Mouse (Mus musculus) G1E (cell line): Measurements from ENCODE around the gene Fam83e.

Source experiments
- CTCF ChIP-seq: IDR thresholded peaks from 2 replicates; pipeline ENCODE4 v1.5.1; 2012; ENCODE audit warnings: low read depth, low read length, inconsistent platforms, mixed read lengths
- GATA1 ChIP-seq: IDR thresholded peaks from 2 replicates; pipeline ENCODE4 v1.6.1; 2012; ENCODE audit warnings: borderline replicate concordance, low read length, inconsistent platforms, mixed read lengths
- TAL1 ChIP-seq: conservative IDR thresholded peaks from 2 replicates; pipeline ENCODE4 v1.6.1; 2012; ENCODE audit warnings: low read depth, low read length, inconsistent platforms, mixed read lengths

DNA sequence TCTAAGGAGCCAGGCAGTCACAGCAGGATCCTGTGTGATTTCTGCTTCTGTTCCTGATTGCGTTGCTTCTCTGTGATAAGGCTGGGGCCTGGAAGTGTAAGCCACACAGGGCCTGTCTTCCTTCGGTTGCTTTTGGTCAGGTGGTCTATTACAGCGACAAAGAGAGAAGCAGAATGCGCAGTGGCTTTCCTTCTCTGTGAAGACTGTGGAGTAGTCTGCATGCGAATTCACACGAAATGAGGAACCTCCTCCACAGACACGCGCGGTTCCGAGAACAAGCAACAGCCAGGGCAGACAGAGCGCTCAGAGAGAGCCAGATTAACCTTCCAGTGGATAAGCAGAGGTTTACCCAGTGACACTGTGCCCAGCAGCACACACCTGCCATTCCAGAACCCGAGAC is 20.3 kb downstream of the Fam83e start:
- TF ChIP-seq CTCF: no peak
- no peak for TF ChIP-seq TAL1
- no peak for TF ChIP-seq GATA1
